ENCODE assay signal across 12 mouse cellular contexts in the genomic region with DNA sequence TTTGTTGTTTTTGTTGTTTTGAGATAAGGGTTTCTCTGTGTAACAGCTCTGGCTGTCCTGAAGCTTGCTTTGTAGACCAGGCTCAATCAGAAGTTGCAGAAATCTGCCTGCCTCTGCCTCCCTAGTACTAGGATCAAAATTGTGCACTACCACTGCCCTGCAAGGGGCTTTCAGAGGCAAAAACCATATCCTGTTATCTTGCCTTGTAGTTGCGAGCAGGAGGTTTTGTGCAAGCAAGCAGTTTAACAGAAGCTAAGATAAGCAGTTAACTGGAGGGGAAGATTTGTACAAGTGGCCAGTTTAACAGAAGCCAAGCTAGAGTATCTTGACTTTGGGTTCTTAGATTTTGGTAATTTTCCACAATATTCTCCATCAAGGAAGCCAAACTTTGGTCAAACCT. TPM values are rescaled to one million over a fixed set of nuclear protein-coding genes. Genes with fewer than 3 reads are reported as not detected.
DNase-seq lines count a peak whose midpoint lies in the region; ATAC-seq and TF ChIP-seq lines count a peak whose summit lies in the region.
"Had no signal": no experiment of that assay in that cellular context is flagged by ENCODE, and none has a peak within 500 bp of the region (broad histone marks: within the 10 kb centered on the region; RNA-seq: fewer than 3 reads in every experiment).

No protein-coding gene starts in this region.

- H3K79me2 ChIP-seq in CH12.LX (replicated peaks; ENCODE audit: control insufficient read depth, extremely low read depth, insufficient read depth, poor library complexity, severe bottlenecking) = peaks cover 63% of the 10 kb centered on the region

- TF ChIP-seq RAD21 in CH12.LX (IDR thresholded peaks at IDR 0.05; ENCODE audit: low read depth, low read length) = no peak

- no peaks in the 10 kb centered on the region for H3K27me3 ChIP-seq in hindbrain, embryonic 11.5 days (ENCODE audit: control insufficient read depth, insufficient read depth, low read length)
- H3K27me3 ChIP-seq in hindbrain, embryonic 16.5 days (replicated peaks; ENCODE audit: control insufficient read depth, insufficient read depth, low read length) = no peaks in the 10 kb centered on the region
- no peaks in the 10 kb centered on the region for H3K27me3 ChIP-seq in CH12.LX (replicated peaks)
- H3K27me3 ChIP-seq in hindbrain, embryonic 13.5 days = no peaks in the 10 kb centered on the region
- H3K27me3 ChIP-seq: embryonic facial prominence, embryonic 15.5 days; hindbrain, embryonic 15.5 days; liver, embryonic 12.5 days had no signal

- DNase-seq in hindbrain, embryonic 11.5 days (ENCODE audit: low spot score) = peak; percentile 50
- DNase-seq in 3T3-L1 (ENCODE audit: low read depth, low spot score) (peak; percentile 24), CH12.LX (ENCODE audit: extremely low read depth) (no peak)
- DNase-seq in layer of hippocampus, postnatal 36 days = no peak
- DNase-seq in right cerebral cortex, postnatal 10 days (ENCODE audit: low spot score in 2 of 2) = no peak
- DNase-seq: gastrocnemius, adult 2 months; thymus, postnatal 36 days had no signal

- no peak for TF ChIP-seq EP300 in CH12.LX (IDR thresholded peaks at IDR 0.05; ENCODE audit: low read length)

- no peak for ATAC-seq in hindbrain, embryonic 11.5 days (ENCODE audit: low FRiP score)
- ATAC-seq in hindbrain, embryonic 16.5 days = no peak
- ATAC-seq in hindbrain, embryonic 13.5 days (ENCODE audit: low FRiP score) = no peak
- ATAC-seq: liver, embryonic 12.5 days had no signal

- dilution Hi-C loops in CH12.LX (cut with MboI; ENCODE audit: extremely low pct_ligation_motif_present, extremely low pct_unique_long_range_greater_than_20kb, low sequenced_read_pairs) = no loop called here

- in situ Hi-C loops in CH12.LX (cut with MboI; ENCODE audit: low pct_ligation_motif_present, low pct_unique_long_range_greater_than_20kb, low sequenced_read_pairs) = loop anchor here (25.0 kb wide), 1 partner anchor 286 kb away; no protein-coding TSS in a partner anchor

- no peak overlapping the region for H3K4me3 ChIP-seq in hindbrain, embryonic 11.5 days (ENCODE audit: low read depth, low read length)
- H3K4me3 ChIP-seq in hindbrain, embryonic 16.5 days (ENCODE audit: low read length) = no peak overlapping the region
- no peak overlapping the region for H3K4me3 ChIP-seq in CH12.LX (replicated peaks in 1 of 3; ENCODE audit: low read depth in 2 of 3, low read length in 2 of 3, poor library complexity in 1 of 3)
- H3K4me3 ChIP-seq in hindbrain, embryonic 13.5 days = peak overlapping the region; percentile 72; the same call in 1 of the 2 replicates

- 100% methylated on average over 1 of the region's 1 CpGs for WGBS in hindbrain, embryonic 11.5 days
- 94% methylated on average over 1 of the region's 1 CpGs for WGBS in hindbrain, embryonic 16.5 days
- 86% methylated on average over 1 of the region's 1 CpGs for WGBS in hindbrain, embryonic 13.5 days

- TF ChIP-seq CTCF in CH12.LX (conservative IDR thresholded peaks at IDR 0.05 in 1 of 2, IDR thresholded peaks at IDR 0.05 in 1 of 2; ENCODE audit: low read depth in 2 of 2, low read length in 2 of 2) = no peak

- H3K9ac ChIP-seq in hindbrain, embryonic 11.5 days (ENCODE audit: low read depth, low read length) = no peak overlapping the region
- H3K9ac ChIP-seq in hindbrain, embryonic 16.5 days (ENCODE audit: low read depth, low read length) = no peak overlapping the region
- no peak overlapping the region for H3K9ac ChIP-seq in CH12.LX (ENCODE audit: insufficient read depth, low read depth)
- H3K9ac ChIP-seq in hindbrain, embryonic 13.5 days = no peak overlapping the region
- H3K9ac ChIP-seq: embryonic facial prominence, embryonic 15.5 days; hindbrain, embryonic 15.5 days; liver, embryonic 12.5 days had no signal

- H3K4me2 ChIP-seq in hindbrain, embryonic 11.5 days (replicated peaks; ENCODE audit: low read depth, low read length) = no peak overlapping the region
- H3K4me2 ChIP-seq in hindbrain, embryonic 16.5 days (ENCODE audit: low read length) = no peak overlapping the region
- no peak overlapping the region for H3K4me2 ChIP-seq in CH12.LX (ENCODE audit: insufficient read depth, low read depth, poor library complexity, severe bottlenecking)
- no peak overlapping the region for H3K4me2 ChIP-seq in hindbrain, embryonic 13.5 days

- H3K4me1 ChIP-seq in hindbrain, embryonic 11.5 days (replicated peaks; ENCODE audit: control insufficient read depth, insufficient read depth, low read length) = no peaks in the 10 kb centered on the region
- no peaks in the 10 kb centered on the region for H3K4me1 ChIP-seq in hindbrain, embryonic 16.5 days (ENCODE audit: control insufficient read depth, insufficient read depth, low read depth, low read length)
- peaks cover 0 to 7% of the 10 kb centered on the region in 2 experiments; a peak in 1 of 4 replicates for H3K4me1 ChIP-seq in CH12.LX (ENCODE audit: control insufficient read depth in 1 of 2, insufficient read depth in 2 of 2)
- no peaks in the 10 kb centered on the region for H3K4me1 ChIP-seq in hindbrain, embryonic 13.5 days (replicated peaks)
- H3K4me1 ChIP-seq: embryonic facial prominence, embryonic 15.5 days had no signal

- H3K36me3 ChIP-seq in hindbrain, embryonic 11.5 days (ENCODE audit: control insufficient read depth, insufficient read depth, low read length) = peaks cover 12% of the 10 kb centered on the region
- H3K36me3 ChIP-seq in hindbrain, embryonic 16.5 days (ENCODE audit: control insufficient read depth, insufficient read depth, low read length) = peaks cover 25% of the 10 kb centered on the region
- peaks cover 17 to 29% of the 10 kb centered on the region in 2 experiments for H3K36me3 ChIP-seq in CH12.LX (replicated peaks in 1 of 2; ENCODE audit: control insufficient read depth in 1 of 2, insufficient read depth in 1 of 2, low read length in 1 of 2)
- peaks cover 43% of the 10 kb centered on the region for H3K36me3 ChIP-seq in hindbrain, embryonic 13.5 days

- peaks cover 21% of the 10 kb centered on the region for H3K9me3 ChIP-seq in hindbrain, embryonic 11.5 days (ENCODE audit: control insufficient read depth, low read length)
- peaks cover 45% of the 10 kb centered on the region for H3K9me3 ChIP-seq in hindbrain, embryonic 16.5 days (ENCODE audit: control insufficient read depth, low read length)
- H3K9me3 ChIP-seq in CH12.LX (replicated peaks; ENCODE audit: low read length) = peaks cover 47% of the 10 kb centered on the region
- peaks cover 54% of the 10 kb centered on the region for H3K9me3 ChIP-seq in hindbrain, embryonic 13.5 days

- no peak overlapping the region for H3K27ac ChIP-seq in hindbrain, embryonic 11.5 days (ENCODE audit: low read depth, low read length)
- no peak overlapping the region for H3K27ac ChIP-seq in hindbrain, embryonic 16.5 days (ENCODE audit: low read depth, low read length)
- no peak overlapping the region for H3K27ac ChIP-seq in CH12.LX (ENCODE audit: insufficient read depth, low read depth)
- no peak overlapping the region for H3K27ac ChIP-seq in hindbrain, embryonic 13.5 days
- H3K27ac ChIP-seq: embryonic facial prominence, embryonic 15.5 days; hindbrain, embryonic 15.5 days; liver, embryonic 12.5 days had no signal

- no peak for TF ChIP-seq POLR2A in CH12.LX (IDR thresholded peaks at IDR 0.05; ENCODE audit: low read depth, low read length)

TF ChIP-seq in CH12.LX, 34 proteins besides CTCF, POLR2A, EP300 and RAD21:
- no peak for TF ChIP-seq TCF12 (IDR thresholded peaks at IDR 0.05; ENCODE audit: low read depth, low read length)
- TF ChIP-seq E2F4 (IDR thresholded peaks at IDR 0.05; ENCODE audit: insufficient replicate concordance, low read depth, low read length) = 0 out of 2 replicates have a peak, but pooled peaks have one; percentile 43

RNA-seq across cellular contexts. Expression of a gene that starts 2.2 kb away (rescaled TPM):
- polyA plus RNA-seq in hindbrain, embryonic 11.5 days (2014; fragmentation: Nextera tagmentation; extraction: Ambion mirVana) = 35.4 and 40.3 TPM in 2 replicates
- polyA plus RNA-seq in hindbrain, embryonic 16.5 days (2015; fragmentation: Nextera tagmentation; extraction: Ambion mirVana) = 13.2 and 15.9 TPM in 2 replicates
- total RNA-seq in CH12.LX (2012; rRNA removed) (23.2 and 23.7 TPM in 2 replicates), CH12.LX (2014; rRNA removed) (35.7 and 40.2 TPM in 2 replicates)
- 28.4 and 31.7 TPM in 2 replicates for polyA plus RNA-seq in CH12.LX (2012; ENCODE audit: insufficient read length, low read depth)
- polyA plus RNA-seq in hindbrain, embryonic 13.5 days (2015; fragmentation: Nextera tagmentation; extraction: Ambion mirVana) = 21.6 and 22.5 TPM in 2 replicates
- 10 to 100 TPM; 36.9 to 39.9 TPM for total RNA-seq in layer of hippocampus, postnatal 36 days (2021)

Comparison
In these comparisons a context has a peak if more than half of its experiments do, and no peak if none do; other contexts are left out.
1. DNase-seq: peak in hindbrain, embryonic 11.5 days (single experiment) and 3T3-L1 (single experiment); none in CH12.LX (single experiment), layer of hippocampus, postnatal 36 days (0 of 2) and right cerebral cortex, postnatal 10 days (0 of 2).